Mouse (Mus musculus) limb, embryonic 14.5 days (tissue): ENCODE results near the gene Clec4g. TPM values are rescaled to one million over a fixed set of nuclear protein-coding genes. Genes with fewer than 3 reads are reported as not detected.

Source experiments
- ATAC-seq: fragments of 200-750 bp; cut with Nextera tagmentation; 2 replicates; pipeline ENCODE4 v1.8.0; 2017; ENCODE audit warnings: low read depth, moderate number of reproducible peaks, moderate TSS enrichment; ENCODE audit not compliant: low FRiP score
- DNase-seq: peaks from one replicate; pipeline ENCODE4 v3.0.0-alpha.2; 2015; ENCODE audit warnings: low spot score
- H3K27ac ChIP-seq: fragments of 300-500 bp; sonication (generic); replicated peaks from 2 replicates; pipeline ENCODE4 v1.5.1; 2014; ENCODE audit warnings: low read depth, mild to moderate bottlenecking, low read length, moderate library complexity, mixed read lengths
- H3K27me3 ChIP-seq: fragments of 300-500 bp; sonication (generic); 2 replicates; pipeline ENCODE4 v1.6.1; 2014; ENCODE audit warnings: low read length, mixed read lengths; ENCODE audit not compliant: control insufficient read depth, insufficient read depth
- H3K36me3 ChIP-seq: fragments of 300-500 bp; sonication (generic); 2 replicates; pipeline ENCODE4 v1.6.1; 2014; ENCODE audit warnings: mild to moderate bottlenecking, low read length, moderate library complexity, mixed read lengths; ENCODE audit not compliant: control insufficient read depth, insufficient read depth
- H3K4me1 ChIP-seq: fragments of 300-500 bp; sonication (generic); 2 replicates; pipeline ENCODE4 v1.6.1; 2014; ENCODE audit warnings: antibody characterized with exemption, low read length, mixed read lengths; ENCODE audit not compliant: control insufficient read depth, insufficient read depth
- H3K4me2 ChIP-seq: fragments of 300-500 bp; sonication (generic); replicated peaks from 2 replicates; pipeline ENCODE4 v1.6.1; 2014; ENCODE audit warnings: low read depth, mild to moderate bottlenecking, low read length, moderate library complexity; ENCODE audit not compliant: severe bottlenecking
- H3K4me3 ChIP-seq: fragments of 300-500 bp; sonication (generic); replicated peaks from 2 replicates; pipeline ENCODE4 v1.5.1; 2014; ENCODE audit warnings: low read length
- H3K9ac ChIP-seq: fragments of 300-500 bp; sonication (generic); 2 replicates; pipeline ENCODE4 v1.6.1; 2014; ENCODE audit warnings: mild to moderate bottlenecking, low read depth, low read length, moderate library complexity; ENCODE audit not compliant: severe bottlenecking
- H3K9me3 ChIP-seq: fragments of 300-500 bp; sonication (generic); 2 replicates; pipeline ENCODE4 v1.6.1; 2016; ENCODE audit warnings: low read length; ENCODE audit not compliant: control insufficient read depth
- POLR2A ChIP-seq: fragments of 200-500 bp; IDR thresholded peaks from 2 replicates; pipeline ENCODE4 v1.8.0; 2012; ENCODE audit warnings: inconsistent platforms, mild to moderate bottlenecking, moderate library complexity, borderline replicate concordance; ENCODE audit not compliant: insufficient read depth, insufficient read length; ENCODE audit errors: extremely low read depth
- WGBS: fragments of 180-500 bp; shearing (Covaris S2); extraction: QIAGEN DNeasy Blood & Tissue Kit; methylation state at CpG from one replicate; pipeline ENCODE4 v1.1.7; 2014; 5-methylcytosine and 5-hydroxymethylcytosine counted together
- polyA plus RNA-seq, 2 experiments: library from polyadenylated mRNA; depleted of rRNA in 1 of 2; stranded (reverse) in 1 of 2; unstranded in 1 of 2; fragments of >200 nt; fragmentation: Nextera tagmentation in 1 of 2; extraction: Ambion mirVana in 1 of 2; gene quantifications; 2 replicates each; pipeline versions ENCODE4 v1.2.1 to v1.2.3; 2012 to 2014

Gene Clec4g
- polyA plus RNA-seq, 2 experiments = 0.25 TPM; not detected in 1

GRCm38 (mm10) chr8:3679656-3680055 is 40.8 kb downstream of the Clec4g start:
- H3K9me3 ChIP-seq = no peaks in the 10 kb centered on the region
- peaks cover 7% of the 10 kb centered on the region for H3K4me1 ChIP-seq
- no peak overlapping the region for H3K27ac ChIP-seq
- peaks cover 36% of the 10 kb centered on the region for H3K36me3 ChIP-seq
- ATAC-seq (no peak), DNase-seq (no peak)
- no peaks in the 10 kb centered on the region for H3K27me3 ChIP-seq
- H3K4me3 ChIP-seq = no peak overlapping the region
- no peak overlapping the region for H3K4me2 ChIP-seq
- 90% methylated on average over 5 of the region's 5 CpGs for WGBS
- no peak for TF ChIP-seq POLR2A
- no peak overlapping the region for H3K9ac ChIP-seq

GRCm38 (mm10) chr8:3679236-3679635 is 41.2 kb downstream of the Clec4g start:
- ATAC-seq = no peak
- no peak overlapping the region for H3K9ac ChIP-seq
- H3K27me3 ChIP-seq = no peaks in the 10 kb centered on the region
- H3K36me3 ChIP-seq = peaks cover 36% of the 10 kb centered on the region
- H3K27ac ChIP-seq = no peak overlapping the region
- no peak for DNase-seq
- no peak for TF ChIP-seq POLR2A
- 94% methylated on average over 23 of the region's 23 CpGs for WGBS
- no peaks in the 10 kb centered on the region for H3K9me3 ChIP-seq
- H3K4me2 ChIP-seq = no peak overlapping the region
- H3K4me1 ChIP-seq = peaks cover 7% of the 10 kb centered on the region
- H3K4me3 ChIP-seq = no peak overlapping the region

- WGBS = 96% methylated on average over 23 of the region's 23 CpGs
Observed at GRCm38 (mm10) chr8:3678831-3679230, 41.6 kb downstream of the Clec4g start.

GRCm38 (mm10) chr8:3676993-3677579 is 43.4 kb downstream of the Clec4g start:
- 0 out of 2 replicates have a peak, but pooled peaks have one; percentile 1 for ATAC-seq
- no peak for TF ChIP-seq POLR2A
- peaks cover 7% of the 10 kb centered on the region for H3K4me1 ChIP-seq
- H3K27ac ChIP-seq = peak overlapping the region; percentile 88; the same call in 1 of the 2 replicates
- WGBS = 4% methylated on average over 15 of the region's 15 CpGs
- peak overlapping the region; percentile 89 for H3K4me2 ChIP-seq
- peaks cover 29% of the 10 kb centered on the region for H3K36me3 ChIP-seq
- peak overlapping the region; percentile 90 for H3K4me3 ChIP-seq
- peak overlapping the region; percentile 97 for H3K9ac ChIP-seq
- DNase-seq = no peak
- H3K27me3 ChIP-seq = no peaks in the 10 kb centered on the region
- H3K9me3 ChIP-seq = no peaks in the 10 kb centered on the region

More at GRCm38 (mm10) chr8:3678831-3679230, 41.6 kb downstream of the Clec4g start:
- Histone ChIP-seq H3K9me3 (no peaks in the 10 kb centered on the region), H3K27me3 (no peaks in the 10 kb centered on the region), H3K4me2 (no peak overlapping the region), H3K4me3 (no peak overlapping the region), H3K27ac (no peak overlapping the region), H3K4me1 (peaks cover 7% of the 10 kb centered on the region), H3K9ac (no peak overlapping the region), H3K36me3 (peaks cover 36% of the 10 kb centered on the region)
- no peak for TF ChIP-seq POLR2A
- DNase-seq = no peak
- no peak for ATAC-seq

- peak within 1 kb of the TSS; percentile 88 for H3K27ac ChIP-seq
- peak; percentile 90 for ATAC-seq
Observed at GRCm38 (mm10) chr8:3676131-3676992, 44.1 kb downstream of the Clec4g start, which contains the start of gene Trappc5. TSS of gene Trappc5 (plus strand) at chr8:3676299.

More at GRCm38 (mm10) chr8:3676131-3676992, 44.1 kb downstream of the Clec4g start, which contains the start of gene Trappc5:
- H3K36me3 ChIP-seq = peaks cover 26% of the 10 kb centered on the region
- H3K9me3 ChIP-seq = no peaks in the 10 kb centered on the region
- peak; percentile 93 for DNase-seq
- 2% methylated on average over 60 of the region's 61 CpGs for WGBS
- peak within 1 kb of the TSS; percentile 89 for H3K4me2 ChIP-seq
- H3K4me3 ChIP-seq = peak within 1 kb of the TSS; percentile 90
- peaks cover 7% of the 10 kb centered on the region for H3K4me1 ChIP-seq
- no peaks in the 10 kb centered on the region for H3K27me3 ChIP-seq
- H3K9ac ChIP-seq = peak within 1 kb of the TSS; percentile 97
- TF ChIP-seq POLR2A = 0 out of 2 replicates have a peak, but pooled peaks have one; percentile 50
